Comparison of ENCODE assay signal across 9 mouse cellular contexts in the genomic region with DNA sequence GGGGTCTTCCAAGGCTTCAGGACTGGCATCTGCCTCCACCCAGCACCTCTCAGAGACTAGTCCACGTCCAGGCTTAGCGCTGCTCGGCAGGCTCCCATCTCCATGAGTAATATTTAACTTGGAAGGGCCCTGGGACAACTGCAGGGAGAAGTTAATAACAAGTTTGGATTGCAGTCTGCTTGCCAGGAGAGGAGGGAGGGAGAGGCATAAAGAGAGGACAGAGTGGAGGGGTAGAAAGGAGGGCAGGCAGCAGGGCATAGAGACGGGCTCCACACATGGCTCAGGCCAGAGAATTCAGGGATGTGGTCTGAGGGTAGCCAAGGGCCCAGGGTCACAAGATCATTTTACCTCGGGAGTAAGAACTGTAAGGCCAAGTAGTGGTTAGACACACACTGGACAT. TPM values are rescaled to one million over a fixed set of nuclear protein-coding genes. Genes with fewer than 3 reads are reported as not detected.
DNase-seq lines count a peak whose midpoint lies in the region; ATAC-seq and TF ChIP-seq lines count a peak whose summit lies in the region.
"Had no signal": no experiment of that assay in that cellular context is flagged by ENCODE, and none has a peak within 500 bp of the region (broad histone marks: within the 10 kb centered on the region; RNA-seq: fewer than 3 reads in every experiment).

No protein-coding gene starts in this region.

- no peak for TF ChIP-seq CTCF in stomach, postnatal 0 days (IDR thresholded peaks at IDR 0.05; ENCODE audit: low read depth)

- no peaks in the 10 kb centered on the region for H3K36me3 ChIP-seq in limb, embryonic 10.5 days
- no peaks in the 10 kb centered on the region for H3K36me3 ChIP-seq in stomach, postnatal 0 days (ENCODE audit: control insufficient read depth, insufficient read depth, low read length)
- H3K36me3 ChIP-seq in neural tube, embryonic 15.5 days: no peaks in the 10 kb centered on the region

- peak; percentile 31; the same call in 1 of the 2 replicates for ATAC-seq in stomach, postnatal 0 days (ENCODE audit: low FRiP score, low TSS enrichment)
- no peak for ATAC-seq in neural tube, embryonic 15.5 days (ENCODE audit: low FRiP score)
- ATAC-seq in megakaryocyte progenitor cell, adult 5-6 weeks (replicated peaks; ENCODE audit: poor library complexity): no peak

- H3K4me3 ChIP-seq in limb, embryonic 10.5 days: no peak overlapping the region
- no peak overlapping the region for H3K4me3 ChIP-seq in stomach, postnatal 0 days (ENCODE audit: low read depth, low read length)
- H3K4me3 ChIP-seq in neural tube, embryonic 15.5 days (replicated peaks): no peak overlapping the region

- H3K9ac ChIP-seq in stomach, postnatal 0 days (ENCODE audit: low read length): peak overlapping the region; percentile 47
- no peak overlapping the region for H3K9ac ChIP-seq in neural tube, embryonic 15.5 days (replicated peaks)

- intact Hi-C loops in heart, postnatal 10 days (cut with DNase I): no loop called here

- H3K9me3 ChIP-seq in limb, embryonic 10.5 days (replicated peaks): no peaks in the 10 kb centered on the region
- no peaks in the 10 kb centered on the region for H3K9me3 ChIP-seq in stomach, postnatal 0 days (ENCODE audit: control insufficient read depth, low read length)
- H3K9me3 ChIP-seq in neural tube, embryonic 15.5 days (replicated peaks): no peaks in the 10 kb centered on the region

- H3K4me1 ChIP-seq in limb, embryonic 10.5 days: peaks cover 58% of the 10 kb centered on the region
- H3K4me1 ChIP-seq in stomach, postnatal 0 days (replicated peaks; ENCODE audit: control insufficient read depth, insufficient read depth): peaks cover 31% of the 10 kb centered on the region
- H3K4me1 ChIP-seq in neural tube, embryonic 15.5 days: peaks cover 42% of the 10 kb centered on the region

- H3K27ac ChIP-seq in limb, embryonic 10.5 days: peak overlapping the region; percentile 44; the same call in 1 of the 2 replicates
- H3K27ac ChIP-seq in stomach, postnatal 0 days (replicated peaks): peak overlapping the region; percentile 87
- no peak overlapping the region for H3K27ac ChIP-seq in neural tube, embryonic 15.5 days (replicated peaks)

- TF ChIP-seq EP300 in stomach, postnatal 0 days (optimal IDR thresholded peaks at IDR 0.05): no peak

- DNase-seq in testis, postnatal 14 days (ENCODE audit: low spot score): peak; percentile 18
- DNase-seq in testis, postnatal 10 days (ENCODE audit: low spot score): no peak
- DNase-seq in heart, postnatal 10 days: peak; percentile 73 to 76
- no peak for DNase-seq in limb, embryonic 10.5 days (ENCODE audit: low spot score)
- DNase-seq in stomach, postnatal 0 days (ENCODE audit: low spot score): peak; percentile 47
- DNase-seq in layer of hippocampus, adult 9-11 months: no peak
- DNase-seq: left cerebral cortex, postnatal 4 days had no signal

- WGBS in limb, embryonic 10.5 days: 83% methylated on average over 5 of the region's 5 CpGs
- 20% methylated on average over 5 of the region's 5 CpGs for WGBS in stomach, postnatal 0 days
- WGBS in neural tube, embryonic 15.5 days: 63% methylated on average over 5 of the region's 5 CpGs

- 0 out of 2 replicates have a peak, but pooled peaks cover 10% of the 10 kb centered on the region for H3K27me3 ChIP-seq in limb, embryonic 10.5 days (ENCODE audit: low read depth, poor library complexity, severe bottlenecking)
- no peaks in the 10 kb centered on the region for H3K27me3 ChIP-seq in stomach, postnatal 0 days (ENCODE audit: control insufficient read depth, insufficient read depth, low read length)
- H3K27me3 ChIP-seq in neural tube, embryonic 15.5 days (replicated peaks): no peaks in the 10 kb centered on the region

- no peak overlapping the region for H3K4me2 ChIP-seq in stomach, postnatal 0 days (replicated peaks; ENCODE audit: low read depth)
- H3K4me2 ChIP-seq in neural tube, embryonic 15.5 days: no peak overlapping the region

RNA-seq across cellular contexts. Expression of a gene that starts 11.3 kb away (rescaled TPM):
- total RNA-seq in heart, postnatal 10 days (2021): 10 to 100 TPM; 25.7 to 28.2 TPM
- polyA plus RNA-seq in limb, embryonic 10.5 days (2016; fragmentation: Nextera tagmentation; extraction: Ambion mirVana): 104 and 107 TPM in 2 replicates
- 43.5 and 46.3 TPM in 2 replicates for polyA plus RNA-seq in stomach, postnatal 0 days (2015; fragmentation: Nextera tagmentation; extraction: Ambion mirVana)
- polyA plus RNA-seq in neural tube, embryonic 15.5 days (2015; fragmentation: Nextera tagmentation; extraction: Ambion mirVana): 69.7 and 73.1 TPM in 2 replicates
- 28.6 and 46.3 TPM in 2 replicates for total RNA-seq in megakaryocyte progenitor cell, adult 5-6 weeks (2015)
- total RNA-seq in megakaryocyte progenitor cell, adult 5-6 weeks (2017): 14.2 and 17.6 TPM in 2 replicates

RNA-seq across cellular contexts. Expression of a gene that starts 15.9 kb away (rescaled TPM):
- 10 to 100 TPM; 89.2 to 89.6 TPM for total RNA-seq in heart, postnatal 10 days (2021)
- 9.6 and 10.6 TPM in 2 replicates for polyA plus RNA-seq in limb, embryonic 10.5 days (2016; fragmentation: Nextera tagmentation; extraction: Ambion mirVana)
- polyA plus RNA-seq in stomach, postnatal 0 days (2015; fragmentation: Nextera tagmentation; extraction: Ambion mirVana): 9.7 and 10.8 TPM in 2 replicates
- polyA plus RNA-seq in neural tube, embryonic 15.5 days (2015; fragmentation: Nextera tagmentation; extraction: Ambion mirVana): 10.0 and 10.6 TPM in 2 replicates
- total RNA-seq in megakaryocyte progenitor cell, adult 5-6 weeks (2015): 16.9 and 19.7 TPM in 2 replicates
- 5.0 and 5.7 TPM in 2 replicates for total RNA-seq in megakaryocyte progenitor cell, adult 5-6 weeks (2017)

Comparison
In these comparisons a context has a peak if more than half of its experiments do, and no peak if none do; other contexts are left out.
1. DNase-seq: peak in testis, postnatal 14 days (single experiment), heart, postnatal 10 days (2 of 2) and stomach, postnatal 0 days (single experiment); none in testis, postnatal 10 days (single experiment), limb, embryonic 10.5 days (single experiment) and layer of hippocampus, adult 9-11 months (single experiment).